Mouse (Mus musculus): Measurements from ENCODE around the gene Ppp1r35.
"Not testable (repeated sequence)": the region's sequence is repeated elsewhere in the genome, so short reads cannot be mapped to it uniquely, and the experiment has no call there.

Gene Ppp1r35

DNA sequence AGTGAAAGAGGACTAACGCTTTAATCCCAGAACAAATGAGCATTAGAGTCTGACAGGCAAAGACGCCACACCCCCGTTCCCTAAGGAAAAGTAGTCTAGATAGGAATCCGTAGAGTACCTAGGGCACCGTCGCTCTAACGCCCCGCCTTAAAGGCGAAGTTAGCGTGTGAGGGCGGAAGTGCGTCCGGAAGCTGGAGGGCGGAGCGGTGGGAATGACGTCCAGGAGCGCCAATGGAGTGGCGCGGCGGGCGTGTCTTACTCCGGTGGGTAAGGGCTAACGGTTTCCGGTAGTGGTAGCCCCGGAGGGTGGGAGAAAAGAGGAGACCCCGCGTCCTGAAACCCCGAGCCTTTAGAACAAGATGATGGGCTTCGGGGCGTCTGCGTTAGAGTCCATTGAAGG is at the start of gene Ppp1r35:
TSS of gene Ppp1r35 (plus strand) at position 215 of the 400 bp plus-strand sequence.
- DNase-seq = peak; percentile 96

DNA sequence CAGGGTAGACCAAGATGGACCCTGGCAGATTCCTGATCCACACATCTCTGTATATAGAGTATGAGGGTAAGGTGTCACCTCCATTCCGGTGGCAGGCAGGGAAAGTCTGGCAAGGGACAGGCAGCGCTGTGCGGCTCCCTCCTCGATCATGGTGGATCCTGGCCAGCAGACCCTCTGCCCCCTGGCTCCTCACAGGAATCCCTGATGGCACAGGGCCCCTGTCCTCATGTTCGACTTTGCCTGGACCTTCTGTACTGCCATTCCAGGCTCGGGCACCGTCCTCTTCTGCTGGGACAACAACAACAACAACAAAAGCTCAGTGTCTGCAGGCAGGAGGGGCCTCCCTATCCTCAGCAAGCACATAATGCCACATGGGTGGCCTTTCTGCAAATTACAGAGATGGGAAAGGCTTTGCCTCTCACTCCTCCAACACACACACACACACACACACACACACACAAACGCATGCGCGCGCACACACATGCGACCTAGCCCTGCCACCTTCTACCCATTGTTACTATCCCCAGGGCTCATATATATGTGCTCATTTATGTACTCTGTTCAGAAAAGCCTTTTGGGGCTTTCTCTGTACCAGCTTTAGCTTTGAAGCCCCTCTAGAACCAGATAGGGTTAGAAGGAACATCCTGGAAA is 44.9 kb upstream of the Ppp1r35 start:
- DNase-seq = no peak

DNA sequence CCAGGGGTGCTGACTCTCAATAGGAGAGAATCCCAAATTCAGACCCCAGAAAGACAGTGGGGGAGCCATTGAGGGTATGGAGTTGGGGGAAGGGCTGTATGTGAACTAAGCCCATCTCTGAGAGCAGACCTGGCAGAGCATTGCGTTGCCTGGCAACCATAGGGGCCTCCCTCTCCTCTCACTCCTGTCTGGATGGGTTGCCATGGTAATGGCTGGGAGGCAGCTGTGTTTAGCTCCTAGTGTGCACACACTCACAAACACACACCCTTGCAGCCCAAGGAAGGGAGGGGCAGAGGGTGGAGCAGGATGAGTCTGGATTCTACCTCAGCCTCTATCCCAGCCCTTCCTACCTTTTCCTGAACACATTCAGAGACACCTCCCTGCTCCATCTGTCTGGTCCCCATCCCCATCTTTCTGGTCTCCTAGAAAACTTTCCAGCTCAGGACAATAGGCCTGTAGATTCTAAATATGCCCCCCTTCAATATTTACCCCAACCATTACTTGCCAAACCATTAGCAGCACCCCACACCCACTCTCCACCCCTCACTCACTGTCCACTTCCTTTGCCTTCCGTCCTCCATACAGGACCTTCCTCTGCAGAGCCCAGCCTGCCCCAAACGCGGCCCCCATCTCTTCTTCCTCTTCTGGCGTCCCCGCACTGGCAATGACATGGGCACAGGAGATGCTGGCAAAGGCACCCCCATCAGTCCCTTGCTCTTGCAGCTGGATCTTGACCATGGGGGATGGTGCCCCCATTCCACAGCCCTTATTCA is 44.2 kb upstream of the Ppp1r35 start:
- DNase-seq = no peak

DNA sequence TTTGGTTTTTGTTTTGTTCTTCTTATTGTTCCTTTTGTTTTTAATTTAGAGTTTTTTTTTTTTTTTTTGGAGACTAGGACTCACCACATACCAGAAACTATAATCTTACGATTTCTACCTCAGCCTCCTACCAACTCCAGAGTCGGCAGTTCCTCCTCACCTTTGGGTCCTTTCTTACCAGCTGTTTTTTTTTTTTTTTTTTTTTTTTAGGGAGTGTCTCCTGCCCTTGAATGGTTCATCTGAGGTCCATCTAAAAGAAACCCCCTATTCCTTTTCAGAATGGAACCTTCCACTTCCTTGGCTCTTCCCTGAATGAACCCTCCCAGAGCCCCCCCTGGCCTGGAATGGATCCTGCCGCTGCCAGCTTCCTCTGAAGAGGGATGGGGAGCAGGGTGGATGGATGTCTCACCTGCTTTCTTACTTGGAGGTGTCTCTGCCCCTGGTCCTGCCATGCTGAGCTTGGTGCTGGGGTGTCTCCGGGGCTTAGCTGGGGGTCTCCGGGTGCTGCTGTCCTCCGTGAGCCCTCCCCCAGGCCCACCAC is 41.2 kb upstream of the Ppp1r35 start:
- no peak for DNase-seq

DNA sequence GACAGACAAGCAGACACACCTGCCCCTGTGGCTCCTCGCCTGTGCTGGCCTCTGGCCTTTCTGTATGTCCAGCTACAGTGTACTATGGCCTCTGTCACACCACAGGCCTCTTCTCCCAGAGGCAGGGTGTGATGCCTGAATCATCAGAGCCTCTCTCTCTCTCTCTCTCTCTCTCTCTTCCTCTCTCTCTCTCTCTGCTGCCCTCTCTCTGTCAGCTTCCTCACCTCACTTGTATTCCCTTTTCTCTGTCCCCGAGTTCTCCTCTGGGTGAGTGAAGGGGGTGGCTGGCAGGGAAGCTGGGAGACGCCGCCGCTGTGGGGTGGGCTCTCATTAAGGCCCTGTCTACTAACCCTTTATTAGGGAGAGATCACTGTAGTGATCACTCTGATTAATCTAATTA is 40.1 kb upstream of the Ppp1r35 start:
- peak; percentile 64 for DNase-seq

DNA sequence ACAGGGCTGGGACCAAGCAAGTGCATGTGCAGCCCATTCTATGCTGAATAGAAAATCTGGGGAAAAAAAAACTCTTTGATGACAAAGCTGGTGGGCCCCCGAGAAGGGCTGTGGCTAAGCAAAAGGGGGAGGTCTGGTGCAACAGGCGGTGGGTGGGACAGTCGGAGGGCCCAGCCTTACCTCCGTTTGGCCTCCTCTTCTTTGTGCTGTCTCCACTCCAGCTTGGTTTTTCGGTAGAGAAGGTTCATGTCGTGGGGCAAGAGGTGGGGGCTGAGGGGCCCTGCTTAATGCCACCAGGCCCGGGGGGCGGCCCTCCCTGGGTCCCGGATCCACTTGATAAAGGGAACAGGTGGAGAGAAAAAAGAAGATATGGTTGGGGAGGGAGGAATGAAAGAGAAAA is 39.2 kb upstream of the Ppp1r35 start:
- DNase-seq = peak; percentile 60

DNA sequence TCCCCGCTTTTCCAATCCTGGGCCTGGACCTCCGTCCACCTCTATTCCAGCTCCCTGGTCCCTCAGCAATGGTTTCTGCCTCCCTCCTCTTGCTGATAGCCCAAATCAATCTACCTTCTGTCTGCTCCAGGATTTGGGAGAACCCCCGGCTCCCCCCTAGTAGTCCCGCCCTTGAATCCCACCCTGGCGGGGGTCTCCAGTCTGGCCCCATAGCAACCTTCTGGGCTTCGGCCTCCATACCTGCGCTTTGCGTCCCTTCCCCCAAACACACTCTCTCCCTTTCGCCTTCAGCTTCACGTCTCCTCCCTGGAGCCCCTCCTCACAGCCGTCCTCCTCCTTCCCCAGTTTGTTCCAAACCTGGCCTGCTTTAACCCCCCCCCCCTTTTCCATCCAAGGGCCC is 38.1 kb upstream of the Ppp1r35 start:
- DNase-seq = peak; percentile 40

DNA sequence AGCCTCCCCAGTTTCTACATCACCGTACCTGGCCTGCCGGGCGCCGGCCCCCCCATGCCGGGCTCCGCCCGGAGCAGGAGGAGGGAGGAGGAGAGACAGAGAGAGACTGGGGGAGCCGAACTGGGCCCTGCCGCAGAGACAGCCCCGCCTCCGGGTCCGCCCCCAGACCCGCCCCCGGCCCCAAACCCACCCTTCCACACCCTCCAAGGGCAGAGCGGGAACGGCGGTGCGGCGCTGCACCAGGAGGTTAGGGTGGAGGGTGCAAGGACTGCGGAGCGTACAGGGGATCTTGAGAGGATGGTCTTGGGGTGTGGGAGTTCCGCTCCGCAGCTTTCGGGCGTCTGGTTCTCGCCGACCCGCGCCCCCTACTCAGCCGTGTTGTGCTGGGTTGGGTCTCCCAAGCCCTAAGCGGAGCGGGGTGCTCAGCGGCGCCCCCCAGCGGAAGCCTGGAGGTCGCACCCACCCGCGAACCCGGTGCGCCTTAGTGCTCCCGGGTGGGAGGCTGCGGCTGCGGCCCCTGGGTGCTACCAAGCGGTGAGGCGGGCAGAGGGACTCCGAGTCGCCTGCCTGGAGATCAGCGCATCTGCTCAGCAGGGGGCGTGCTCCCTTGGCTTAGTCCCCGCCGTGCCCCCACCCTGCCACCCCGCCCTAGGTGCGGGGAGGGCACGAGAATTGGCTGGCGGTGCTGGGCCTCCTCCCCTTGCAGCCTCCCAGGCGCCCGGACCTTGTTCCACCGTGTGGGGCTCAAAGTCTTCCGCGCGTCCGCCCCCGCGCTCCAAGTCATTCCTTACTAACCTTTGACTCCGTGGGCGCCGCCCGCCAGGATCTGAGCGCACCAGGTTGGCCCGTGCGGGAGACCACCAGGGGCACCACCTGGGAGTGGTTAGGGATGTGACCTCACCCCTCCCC is 37.4 kb upstream of the Ppp1r35 start, which contains the start of gene Nyap1:
TSS of gene Nyap1 (minus strand) at position 585 of the 909 bp plus-strand sequence.
- peak; percentile 95 for DNase-seq

DNA sequence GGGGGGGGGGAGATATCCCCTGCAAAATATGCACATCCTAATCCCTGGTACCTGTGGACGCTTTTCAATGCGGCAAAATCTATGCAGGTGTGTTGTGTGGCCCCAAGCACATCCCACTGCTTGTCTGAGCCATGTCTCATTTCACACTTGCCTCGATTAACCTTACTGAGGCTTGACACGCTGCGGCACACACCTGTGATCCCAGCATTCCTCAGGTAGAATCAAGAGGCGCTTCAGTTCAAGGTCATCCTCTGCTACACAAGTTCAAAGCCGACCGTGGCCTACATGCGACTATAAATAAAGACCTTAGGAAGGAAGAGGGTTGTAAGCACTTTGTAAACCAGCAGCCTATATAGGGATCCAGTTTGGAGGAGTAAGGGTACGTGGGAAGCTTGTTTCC is 36.6 kb upstream of the Ppp1r35 start:
- no peak for DNase-seq

DNA sequence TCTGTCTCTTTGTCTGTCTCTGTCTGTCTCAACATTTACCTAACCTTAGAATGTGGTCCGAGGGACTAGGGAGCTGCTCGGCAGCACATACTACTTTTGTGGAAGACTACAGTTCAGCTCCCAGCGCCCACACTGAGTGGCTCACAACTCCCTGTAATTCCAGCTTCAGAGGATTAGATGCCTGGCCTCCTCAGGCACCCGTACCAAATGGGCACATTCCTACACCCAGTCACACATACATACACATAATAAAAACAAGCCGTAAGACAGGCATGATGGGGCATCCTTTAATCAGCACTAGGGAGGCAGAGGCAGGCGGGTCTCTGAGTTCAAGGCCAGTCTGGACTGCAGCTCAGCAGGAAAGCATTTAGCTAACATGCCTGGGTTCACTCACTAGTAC is 35.8 kb upstream of the Ppp1r35 start:
- no peak for DNase-seq

DNA sequence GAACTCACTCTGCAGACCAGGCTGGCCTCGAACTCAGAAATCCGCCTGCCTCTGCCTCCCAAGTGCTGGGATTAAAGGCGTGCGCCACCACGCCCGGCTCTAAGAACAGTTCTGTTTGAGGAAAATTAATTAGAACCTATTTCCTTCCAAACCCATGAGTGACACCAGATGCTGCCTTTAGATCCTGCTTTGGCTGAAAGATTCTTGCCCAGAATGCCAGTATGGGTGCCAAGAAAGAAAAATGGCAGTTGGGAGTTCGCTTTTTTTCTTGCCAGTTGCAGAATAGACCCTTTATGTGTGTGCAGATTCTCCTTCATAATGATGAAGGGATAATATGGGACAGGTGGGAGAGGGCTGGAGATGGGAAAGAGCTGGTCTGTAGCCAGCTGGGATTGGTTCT is 34.5 kb upstream of the Ppp1r35 start:
- no peak for DNase-seq

DNA sequence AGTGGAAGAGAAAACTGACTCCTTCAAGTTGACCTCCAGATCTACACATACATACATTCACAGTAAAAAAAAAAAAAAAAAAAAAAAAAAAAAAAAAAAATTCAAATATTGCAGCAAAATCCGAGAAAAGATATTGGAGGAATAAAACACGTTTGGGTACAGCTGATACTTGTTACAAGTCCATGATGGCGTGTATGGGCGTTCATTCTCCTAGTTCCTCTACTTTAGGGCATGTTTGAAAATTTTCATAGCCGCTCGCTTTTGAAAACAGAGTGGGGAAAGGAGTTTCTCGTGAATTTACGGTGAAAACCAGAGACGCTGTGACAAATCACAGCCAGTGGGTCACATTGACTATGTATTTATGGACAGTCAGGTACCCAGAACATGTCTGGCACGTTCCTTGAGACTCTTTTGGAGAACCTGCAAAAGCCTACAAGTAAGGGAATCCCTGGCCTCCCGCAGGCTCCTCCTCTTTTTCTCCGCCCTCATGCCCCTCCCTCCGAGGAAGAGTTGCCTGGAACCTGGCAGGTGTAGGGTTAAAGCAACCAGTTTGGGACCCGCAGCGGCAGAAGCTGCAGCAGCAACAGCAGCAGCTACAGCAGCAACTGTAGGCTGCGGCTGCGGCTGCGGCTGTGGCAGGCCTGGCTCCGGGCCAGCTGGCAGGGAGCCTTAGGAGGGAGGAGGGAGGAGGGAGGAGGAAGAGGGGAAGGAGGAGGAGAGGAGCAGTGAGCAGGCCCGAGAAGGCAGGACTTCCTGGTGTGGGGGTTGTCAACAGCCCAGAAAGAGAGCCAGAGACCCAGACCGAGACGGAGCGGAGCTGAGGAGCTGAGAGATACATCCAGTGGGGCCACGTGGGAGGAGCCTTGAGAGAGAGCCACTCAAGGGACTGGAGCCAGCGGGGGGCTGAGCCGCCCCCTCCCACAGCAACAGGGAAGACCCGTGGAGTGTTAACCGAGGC is 33.2 kb upstream of the Ppp1r35 start, which contains the start of gene Tsc22d4:
TSS of gene Tsc22d4 (plus strand) at position 517 of the 958 bp plus-strand sequence.
- peak; percentile 94 for DNase-seq

DNA sequence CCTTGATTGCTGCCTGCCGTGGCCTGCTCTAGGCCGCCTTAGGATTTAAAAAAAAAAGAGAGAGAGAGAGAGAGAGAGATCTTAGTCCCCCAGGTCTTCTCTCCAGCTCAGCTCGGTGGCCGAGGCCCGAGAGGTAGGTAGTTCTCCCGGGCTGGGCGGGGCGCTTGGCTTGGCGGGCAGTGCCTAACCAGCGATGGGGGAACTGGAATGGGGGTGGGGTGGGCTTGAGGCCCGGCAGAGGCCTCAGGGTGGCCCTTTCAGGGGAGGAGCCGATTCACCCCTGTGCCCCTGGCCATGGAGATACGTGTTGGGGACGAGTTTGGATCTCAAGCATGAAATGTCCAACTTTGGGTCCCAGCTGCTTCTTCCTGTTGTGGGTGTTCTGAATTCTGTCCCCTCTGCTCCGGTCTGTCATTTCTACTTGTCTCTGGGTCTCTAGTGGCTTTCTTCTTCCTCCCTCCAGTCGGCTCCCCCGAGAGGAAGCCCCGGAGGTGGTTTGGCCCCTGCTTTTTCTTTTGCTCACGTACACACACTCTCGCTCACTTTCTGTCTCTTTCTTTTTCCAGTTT is 32.3 kb upstream of the Ppp1r35 start:
- peak; percentile 75 for DNase-seq

DNA sequence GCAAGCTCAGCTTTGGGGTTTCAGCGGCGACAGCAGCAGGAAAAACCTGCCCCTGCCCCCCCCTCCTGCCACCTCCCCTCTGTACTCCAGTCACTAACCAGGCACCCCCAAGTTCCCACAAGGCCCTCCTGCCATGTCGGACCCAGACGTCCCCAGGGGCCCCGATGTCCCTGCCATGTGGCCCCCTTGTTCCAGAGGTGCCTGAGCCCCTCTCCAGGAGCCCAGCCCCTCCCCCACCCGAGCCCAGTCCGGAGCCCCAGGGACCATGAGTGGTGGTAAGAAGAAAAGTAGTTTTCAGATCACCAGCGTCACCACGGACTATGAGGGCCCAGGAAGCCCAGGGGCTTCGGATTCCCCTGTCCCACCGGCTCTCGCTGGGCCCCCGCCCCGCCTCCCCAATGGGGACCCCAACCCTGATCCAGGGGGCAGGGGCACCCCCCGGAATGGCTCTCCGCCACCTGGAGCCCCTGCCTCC is 31.8 kb upstream of the Ppp1r35 start:
- DNase-seq = peak; percentile 71

DNA sequence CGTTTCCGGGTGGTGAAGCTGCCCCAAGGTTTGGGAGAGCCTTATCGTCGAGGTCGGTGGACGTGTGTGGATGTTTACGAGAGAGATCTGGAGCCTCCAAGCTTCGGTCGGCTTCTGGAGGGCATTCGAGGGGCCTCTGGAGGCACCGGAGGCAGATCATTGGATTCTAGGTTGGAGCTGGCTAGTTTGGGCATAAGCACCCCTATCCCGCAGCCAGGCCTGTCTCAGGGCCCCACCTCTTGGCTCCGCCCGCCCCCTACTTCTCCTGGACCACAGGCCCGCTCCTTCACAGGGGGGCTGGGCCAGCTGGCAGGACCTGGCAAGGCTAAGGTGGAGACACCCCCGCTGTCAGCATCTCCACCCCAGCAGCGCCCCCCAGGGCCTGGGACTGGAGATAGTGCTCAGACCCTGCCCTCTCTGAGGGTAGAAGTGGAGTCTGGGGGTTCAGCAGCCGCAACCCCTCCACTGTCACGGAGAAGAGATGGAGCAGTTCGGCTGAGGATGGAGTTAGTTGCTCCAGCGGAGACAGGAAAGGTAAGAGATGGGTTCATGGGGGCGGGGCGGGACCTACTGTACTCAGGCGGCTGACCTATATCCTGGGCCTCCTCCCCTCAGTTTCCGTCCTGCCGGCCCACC is 31.2 kb upstream of the Ppp1r35 start:
- DNase-seq = peak; percentile 88

DNA sequence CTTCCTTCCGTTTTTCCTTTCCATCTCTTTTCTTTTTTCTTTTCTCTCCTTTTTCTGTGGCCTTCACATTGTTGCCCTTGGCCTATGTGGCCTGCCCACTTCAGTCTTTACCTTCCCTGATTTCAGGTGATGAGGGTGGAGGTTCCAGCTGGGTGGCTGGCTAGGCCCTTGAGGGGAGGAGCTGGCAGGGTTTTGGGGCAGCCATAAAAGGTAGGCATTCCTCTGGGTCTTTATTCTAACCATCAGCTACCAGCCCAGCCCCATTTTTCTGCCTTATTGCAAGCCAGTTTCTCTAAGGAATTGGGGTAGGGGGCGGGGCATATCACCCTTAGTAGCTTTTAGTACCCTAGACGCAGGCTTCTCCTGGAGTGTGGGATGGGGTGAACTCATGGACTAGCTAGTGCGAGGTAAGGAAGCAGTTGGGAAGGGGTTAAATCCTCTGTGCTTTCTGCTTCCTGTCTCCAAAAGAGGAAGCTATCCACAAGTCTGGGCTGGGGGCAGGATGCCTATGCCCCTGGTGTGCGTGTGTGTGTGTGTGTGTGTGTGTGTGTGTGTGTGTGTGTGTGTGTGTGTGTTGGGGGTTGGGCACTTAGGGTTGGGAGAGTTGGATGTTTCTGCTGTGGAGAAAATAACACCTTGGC is 30.4 kb upstream of the Ppp1r35 start:
- DNase-seq = peak; percentile 58

DNA sequence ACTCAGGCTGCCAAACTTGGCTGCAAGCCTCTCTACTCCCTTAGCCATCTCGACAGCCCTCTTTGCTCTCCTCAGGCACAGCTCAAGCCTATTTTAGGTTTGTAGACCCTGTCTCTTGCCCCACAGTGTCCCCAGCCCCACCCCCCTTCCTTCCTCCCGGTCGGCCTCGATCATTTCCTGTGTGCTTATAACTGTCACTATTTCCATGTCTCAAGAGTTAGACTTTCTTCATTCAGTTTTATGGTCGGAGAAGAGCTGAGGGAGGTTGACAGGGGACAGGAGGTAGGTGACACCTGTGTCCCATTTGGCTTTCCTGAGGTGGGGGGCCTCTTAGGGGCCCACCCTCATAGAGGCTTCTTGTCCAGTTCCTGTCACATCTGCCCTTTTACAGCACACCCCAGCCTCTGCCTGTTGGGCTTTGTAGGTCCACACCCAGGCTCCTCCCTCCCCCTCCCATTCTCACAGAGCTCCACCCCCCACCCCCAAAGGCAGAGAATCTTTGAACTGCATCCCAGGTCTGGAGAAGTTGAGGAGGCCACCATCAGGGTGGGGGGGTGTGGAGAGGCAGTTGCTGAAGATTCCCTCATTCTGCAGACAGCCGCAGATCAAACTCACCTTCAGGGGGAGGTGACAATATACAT is 29.3 kb upstream of the Ppp1r35 start:
- DNase-seq = peak; percentile 81

DNA sequence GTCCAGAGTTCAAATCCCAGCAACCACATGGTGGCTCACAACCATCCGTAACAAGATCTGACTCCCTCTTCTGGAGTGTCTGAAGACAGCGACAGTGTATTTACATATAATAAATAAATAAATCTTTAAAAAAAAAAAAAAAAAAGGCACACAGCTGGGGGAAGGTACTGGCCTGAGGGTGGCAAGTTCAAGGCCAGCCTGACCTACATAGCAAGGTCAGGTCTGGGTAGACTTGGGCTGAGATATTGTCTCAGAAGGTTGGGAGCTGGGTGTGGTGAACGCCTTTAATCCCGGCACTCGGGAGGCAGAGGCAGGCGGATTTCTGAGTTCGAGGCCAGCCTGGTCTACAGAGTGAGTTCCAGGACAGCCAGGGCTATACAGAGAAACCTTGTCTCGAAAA is 28.4 kb upstream of the Ppp1r35 start:
- not testable (repeated sequence) for DNase-seq

DNA sequence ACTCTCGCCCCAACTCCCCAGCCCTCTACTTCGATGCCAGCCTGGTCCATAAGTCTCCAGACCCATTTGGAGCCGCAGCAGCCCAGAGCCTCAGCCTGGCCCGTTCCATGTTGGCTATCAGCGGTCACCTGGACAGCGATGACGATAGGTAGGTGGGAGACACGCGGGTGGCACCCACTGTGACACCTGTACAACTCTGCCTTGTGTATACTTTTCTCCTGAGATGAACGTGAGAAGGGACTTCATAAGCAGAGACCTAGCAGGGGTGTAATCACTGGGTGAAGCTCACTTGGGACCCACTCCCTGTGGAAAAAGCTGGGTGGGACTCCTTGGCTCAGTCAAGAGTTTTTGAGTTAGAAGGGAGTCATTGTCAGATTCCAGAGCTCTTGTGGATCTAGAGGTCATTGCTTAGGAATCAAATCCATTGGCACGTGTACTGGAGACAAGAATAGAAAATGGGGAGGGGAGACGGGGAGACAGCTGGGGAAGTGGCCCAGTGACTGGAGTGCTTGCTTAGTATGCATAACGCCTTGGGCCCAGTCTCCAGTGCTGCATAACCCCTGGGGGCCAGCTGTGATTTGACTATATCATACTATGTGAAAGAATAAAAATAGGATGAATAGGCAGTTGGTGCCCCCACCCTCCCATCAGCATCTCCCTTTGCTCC is 27.3 kb upstream of the Ppp1r35 start:
- DNase-seq = no peak

Data from thymus, postnatal 14 days (tissue).